Mouse (Mus musculus) embryonic facial prominence, embryonic 14.5 days (tissue): ENCODE measurements at regions not wholly inside any gene's neighbourhood (a gene's known extent, or its start where the extent isn't known, plus 50 kb on each side); places are given as distances from the start of the nearest gene placed in this dataset.
"Not testable (repeated sequence)": the region's sequence is repeated elsewhere in the genome, so short reads cannot be mapped to it uniquely, and the experiment has no call there.

ENCODE experiments used
- ATAC-seq: fragments of 200-750 bp; cut with Nextera tagmentation; 2 replicates; pipeline ENCODE4 v1.8.0; 2017; ENCODE audit warnings: low read depth, moderate number of reproducible peaks, moderate TSS enrichment
- DNase-seq: peaks from one replicate; pipeline ENCODE4 v3.0.0-alpha.2; 2015; ENCODE audit warnings: low spot score
- H3K27ac ChIP-seq: fragments of 300-500 bp; sonication (generic); replicated peaks from 2 replicates; pipeline ENCODE4 v1.5.1; 2014; ENCODE audit warnings: low read depth, mild to moderate bottlenecking, low read length, moderate library complexity
- H3K27me3 ChIP-seq: fragments of 300-500 bp; sonication (generic); replicated peaks from 2 replicates; pipeline ENCODE4 v1.6.1; 2014; ENCODE audit warnings: low read length; ENCODE audit not compliant: control insufficient read depth, insufficient read depth
- H3K36me3 ChIP-seq: fragments of 300-500 bp; sonication (generic); 2 replicates; pipeline ENCODE4 v1.6.1; 2014; ENCODE audit warnings: low read length, mixed read lengths; ENCODE audit not compliant: control insufficient read depth, insufficient read depth
- H3K4me1 ChIP-seq: fragments of 300-500 bp; sonication (generic); 2 replicates; pipeline ENCODE4 v1.6.1; 2014; ENCODE audit warnings: antibody characterized with exemption, low read length; ENCODE audit not compliant: control insufficient read depth, insufficient read depth
- H3K4me2 ChIP-seq: fragments of 300-500 bp; sonication (generic); 2 replicates; pipeline ENCODE4 v1.6.1; 2014; ENCODE audit warnings: low read depth, mild to moderate bottlenecking, low read length, moderate library complexity, mixed read lengths
- H3K4me3 ChIP-seq: fragments of 300-500 bp; sonication (generic); 2 replicates; pipeline ENCODE4 v1.5.1; 2014; ENCODE audit warnings: low read depth, mild to moderate bottlenecking, low read length
- H3K9ac ChIP-seq: fragments of 300-500 bp; sonication (generic); 2 replicates; pipeline ENCODE4 v1.6.1; 2014; ENCODE audit warnings: low read depth, mild to moderate bottlenecking, low read length, moderate library complexity, mixed read lengths
- H3K9me3 ChIP-seq: fragments of 300-500 bp; sonication (generic); 2 replicates; pipeline ENCODE4 v1.6.1; 2016; ENCODE audit warnings: low read length; ENCODE audit not compliant: control insufficient read depth
- WGBS: fragments of 180-500 bp; shearing (Covaris S2); extraction: QIAGEN DNeasy Blood & Tissue Kit; methylation state at CpG from one replicate; pipeline ENCODE4 v1.1.7; 2014; 5-methylcytosine and 5-hydroxymethylcytosine counted together

- no peak for ATAC-seq
- 79% methylated on average over 11 of the region's 11 CpGs for WGBS
These were observed 364.2 kb upstream of the Fign start for GRCm38 (mm10) chr2:64462041-64462440.

GRCm38 (mm10) chr2:64461636-64462035 lies 363.8 kb upstream of the Fign start:
- Histone ChIP-seq H3K27ac (no peak overlapping the region), H3K9ac (no peak overlapping the region), H3K4me1 (no peaks in the 10 kb centered on the region), H3K36me3 (no peaks in the 10 kb centered on the region), H3K4me3 (no peak overlapping the region), H3K27me3 (no peaks in the 10 kb centered on the region), H3K4me2 (no peak overlapping the region), H3K9me3 (no peaks in the 10 kb centered on the region)
- 70% methylated on average over 9 of the region's 9 CpGs for WGBS
- ATAC-seq: no peak
- DNase-seq: no peak

More at GRCm38 (mm10) chr2:64462041-64462440, 364.2 kb upstream of the Fign start:
- no peak overlapping the region for H3K9ac ChIP-seq
- H3K36me3 ChIP-seq: no peaks in the 10 kb centered on the region
- DNase-seq: no peak
- no peaks in the 10 kb centered on the region for H3K4me1 ChIP-seq
- H3K4me2 ChIP-seq: no peak overlapping the region
- no peaks in the 10 kb centered on the region for H3K27me3 ChIP-seq
- no peak overlapping the region for H3K27ac ChIP-seq
- H3K4me3 ChIP-seq: no peak overlapping the region
- no peaks in the 10 kb centered on the region for H3K9me3 ChIP-seq

GRCm38 (mm10) chr2:64458171-64458570 lies 360.3 kb upstream of the Fign start:
- H3K9ac ChIP-seq: no peak overlapping the region
- peak; percentile 23 for DNase-seq
- WGBS: 63% methylated on average over 5 of the region's 5 CpGs

GRCm38 (mm10) chr2:64452690-64453089 lies 354.9 kb upstream of the Fign start:
- H3K27ac ChIP-seq: no peak overlapping the region
- WGBS: 48% methylated on average over 6 of the region's 6 CpGs

More at GRCm38 (mm10) chr2:64458171-64458570, 360.3 kb upstream of the Fign start:
- Histone ChIP-seq H3K9me3 (no peaks in the 10 kb centered on the region), H3K4me2 (no peak overlapping the region), H3K4me1 (no peaks in the 10 kb centered on the region), H3K27me3 (no peaks in the 10 kb centered on the region; the same call in 1 of the 2 replicates), H3K4me3 (no peak overlapping the region), H3K27ac (no peak overlapping the region), H3K36me3 (no peaks in the 10 kb centered on the region)
- no peak for ATAC-seq

GRCm38 (mm10) chr2:64451614-64452317 lies 353.9 kb upstream of the Fign start:
- no peak overlapping the region for H3K9ac ChIP-seq
- no peak for DNase-seq
- H3K27me3 ChIP-seq: no peaks in the 10 kb centered on the region; the same call in 1 of the 2 replicates
- WGBS: 83% methylated on average over 12 of the region's 12 CpGs
- no peaks in the 10 kb centered on the region for H3K4me1 ChIP-seq
- no peak overlapping the region for H3K4me2 ChIP-seq
- H3K27ac ChIP-seq: no peak overlapping the region
- H3K4me3 ChIP-seq: no peak overlapping the region
- ATAC-seq: no peak
- no peaks in the 10 kb centered on the region for H3K9me3 ChIP-seq
- H3K36me3 ChIP-seq: no peaks in the 10 kb centered on the region

More at GRCm38 (mm10) chr2:64452690-64453089, 354.9 kb upstream of the Fign start:
- Histone ChIP-seq H3K27me3 (no peaks in the 10 kb centered on the region; the same call in 1 of the 2 replicates), H3K4me3 (no peak overlapping the region), H3K9me3 (no peaks in the 10 kb centered on the region), H3K9ac (no peak overlapping the region), H3K4me2 (no peak overlapping the region), H3K36me3 (no peaks in the 10 kb centered on the region), H3K4me1 (no peaks in the 10 kb centered on the region)
- ATAC-seq: no peak
- no peak for DNase-seq

- no peaks in the 10 kb centered on the region for H3K4me1 ChIP-seq
- DNase-seq: no peak
- H3K9me3 ChIP-seq: no peaks in the 10 kb centered on the region
- no peak for ATAC-seq
- H3K27me3 ChIP-seq: no peaks in the 10 kb centered on the region
- no peaks in the 10 kb centered on the region for H3K36me3 ChIP-seq
- H3K4me3 ChIP-seq: no peak overlapping the region
- whole genome bisulfite sequencing: 83% methylated on average over 3 of the region's 3 CpGs
- no peak overlapping the region for H3K9ac ChIP-seq
- H3K27ac ChIP-seq: no peak overlapping the region
- no peak overlapping the region for H3K4me2 ChIP-seq
These were observed 345.3 kb upstream of the Fign start for GRCm38 (mm10) chr2:64443171-64443570.

- no peak for ATAC-seq
- 80% methylated on average over 2 of the region's 2 CpGs for WGBS
- no peak overlapping the region for H3K4me3 ChIP-seq
These were observed 343.1 kb upstream of the Fign start for GRCm38 (mm10) chr2:64440961-64441360.

GRCm38 (mm10) chr2:64417129-64417528 lies 319.3 kb upstream of the Fign start:
- not testable (repeated sequence) for ATAC-seq, H3K27ac ChIP-seq, DNase-seq

More at GRCm38 (mm10) chr2:64440961-64441360, 343.1 kb upstream of the Fign start:
- no peaks in the 10 kb centered on the region for H3K4me1 ChIP-seq
- H3K9me3 ChIP-seq: no peaks in the 10 kb centered on the region
- no peak overlapping the region for H3K9ac ChIP-seq
- no peaks in the 10 kb centered on the region for H3K27me3 ChIP-seq
- H3K36me3 ChIP-seq: no peaks in the 10 kb centered on the region
- DNase-seq: no peak
- H3K27ac ChIP-seq: no peak overlapping the region
- H3K4me2 ChIP-seq: no peak overlapping the region

GRCm38 (mm10) chr2:64413846-64414245 lies 316.0 kb upstream of the Fign start:
- ATAC-seq (no peak), DNase-seq (peak; percentile 39)
- Histone ChIP-seq H3K4me3 (no peak overlapping the region), H3K27me3 (no peaks in the 10 kb centered on the region), H3K36me3 (no peaks in the 10 kb centered on the region), H3K4me1 (no peaks in the 10 kb centered on the region), H3K27ac (no peak overlapping the region), H3K9me3 (no peaks in the 10 kb centered on the region), H3K9ac (no peak overlapping the region), H3K4me2 (no peak overlapping the region)
- WGBS: 28% methylated on average over 1 of the region's 1 CpGs

More at GRCm38 (mm10) chr2:64417129-64417528, 319.3 kb upstream of the Fign start:
- not testable (repeated sequence) for H3K27me3 ChIP-seq, H3K4me1 ChIP-seq, H3K9me3 ChIP-seq, H3K9ac ChIP-seq, H3K4me2 ChIP-seq, H3K4me3 ChIP-seq, H3K36me3 ChIP-seq
